Mouse (Mus musculus) intestine, embryonic 15.5 days (tissue): Measurements from ENCODE around the gene Cstb. TPM values are rescaled to one million over a fixed set of nuclear protein-coding genes. Genes with fewer than 3 reads are reported as not detected.

Experiments used
- ATAC-seq: fragments of 200-750 bp; cut with Nextera tagmentation; 2 replicates; pipeline ENCODE4 v1.8.0; 2017; ENCODE audit warnings: moderate TSS enrichment, moderate library complexity
- H3K27ac ChIP-seq: fragments of 300-500 bp; sonication (generic); 2 replicates; pipeline ENCODE4 v1.5.1; 2015; ENCODE audit warnings: mild to moderate bottlenecking, inconsistent platforms
- H3K27me3 ChIP-seq: fragments of 300-500 bp; sonication (generic); replicated peaks from 2 replicates; pipeline ENCODE4 v1.6.1; 2015; ENCODE audit warnings: inconsistent platforms
- H3K36me3 ChIP-seq: fragments of 300-500 bp; sonication (generic); 2 replicates; pipeline ENCODE4 v1.6.1; 2015; ENCODE audit warnings: inconsistent platforms
- H3K4me1 ChIP-seq: fragments of 300-500 bp; sonication (generic); replicated peaks from 2 replicates; pipeline ENCODE4 v1.6.1; 2015; ENCODE audit warnings: inconsistent platforms
- H3K4me2 ChIP-seq: fragments of 300-500 bp; sonication (generic); replicated peaks from 2 replicates; pipeline ENCODE4 v1.6.1; 2015; ENCODE audit warnings: mild to moderate bottlenecking, inconsistent platforms
- H3K4me3 ChIP-seq: fragments of 300-500 bp; sonication (generic); replicated peaks from 2 replicates; pipeline ENCODE4 v1.5.1; 2015; ENCODE audit warnings: inconsistent platforms
- H3K9ac ChIP-seq: fragments of 300-500 bp; sonication (generic); 2 replicates; pipeline ENCODE4 v1.6.1; 2015; ENCODE audit warnings: inconsistent platforms
- H3K9me3 ChIP-seq: fragments of 300-500 bp; sonication (generic); 2 replicates; pipeline ENCODE4 v1.6.1; 2016; ENCODE audit warnings: inconsistent platforms
- WGBS: fragments of 180-500 bp; shearing (Covaris S2); methylation state at CpG from one replicate; pipeline ENCODE4 v1.1.7; 2015; 5-methylcytosine and 5-hydroxymethylcytosine counted together
- polyA plus RNA-seq: library from polyadenylated mRNA; unstranded; fragments of >200 nt; fragmentation: Nextera tagmentation; extraction: Ambion mirVana; gene quantifications from 2 replicates; pipeline ENCODE4 v1.2.1, GENCODE M21; 2015

Cstb gene
- polyA plus RNA-seq, 1 experiment from 2014 or later = 290 TPM

DNA sequence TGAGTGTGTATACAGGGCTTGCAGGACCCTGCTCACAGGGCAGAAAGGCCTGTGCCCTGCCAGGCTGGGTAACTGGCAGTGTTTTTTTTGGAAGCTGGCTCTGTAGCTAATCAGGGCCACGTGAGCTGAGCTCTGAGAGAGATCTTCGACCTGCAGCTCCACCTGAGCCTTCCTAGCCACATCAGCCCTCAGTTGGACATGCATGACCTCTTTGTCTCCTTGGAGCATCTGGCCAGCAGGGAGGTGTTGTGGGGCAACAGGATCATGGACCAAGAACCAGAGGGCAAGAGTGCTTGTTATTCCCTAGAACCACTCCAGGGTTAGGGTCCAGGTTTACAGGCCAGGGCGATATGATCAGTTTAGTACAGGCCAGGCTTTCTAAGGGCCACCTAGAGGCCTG is 21.9 kb downstream of the Cstb start:
- Histone ChIP-seq H3K4me3 (no peak overlapping the region), H3K4me1 (no peaks in the 10 kb centered on the region), H3K9ac (no peak overlapping the region), H3K4me2 (no peak overlapping the region), H3K27ac (no peak overlapping the region), H3K9me3 (no peaks in the 10 kb centered on the region), H3K27me3 (no peaks in the 10 kb centered on the region), H3K36me3 (peaks cover 20% of the 10 kb centered on the region)
- ATAC-seq = no peak
- WGBS = 78% methylated on average over 3 of the region's 3 CpGs

DNA sequence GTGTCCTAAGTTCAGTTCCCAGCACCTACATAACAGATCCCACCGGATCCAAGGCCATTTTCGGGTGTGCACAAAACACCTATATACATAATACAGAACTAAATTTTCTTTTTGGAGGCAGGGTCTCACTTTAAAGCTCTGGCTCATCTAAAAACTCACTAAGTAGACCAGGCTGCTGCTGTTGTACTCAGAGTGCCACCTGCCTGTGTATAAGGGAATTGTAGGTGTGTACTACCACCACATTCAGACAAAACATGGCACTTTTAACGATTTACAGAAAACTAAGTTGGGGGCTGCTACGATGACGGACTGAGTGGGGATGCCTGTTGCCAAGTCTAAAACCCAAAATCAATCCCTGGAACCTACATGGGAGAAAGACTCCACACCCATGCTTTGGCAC is 25.3 kb downstream of the Cstb start:
- no peaks in the 10 kb centered on the region for H3K9me3 ChIP-seq
- H3K4me2 ChIP-seq = no peak overlapping the region
- no peaks in the 10 kb centered on the region for H3K27me3 ChIP-seq
- WGBS = 89% methylated on average over 5 of the region's 5 CpGs
- H3K4me3 ChIP-seq = no peak overlapping the region
- no peak overlapping the region for H3K9ac ChIP-seq
- no peaks in the 10 kb centered on the region for H3K4me1 ChIP-seq
- H3K27ac ChIP-seq = no peak overlapping the region
- ATAC-seq = no peak
- H3K36me3 ChIP-seq = peaks cover 9% of the 10 kb centered on the region; the same call in 1 of the 2 replicates

DNA sequence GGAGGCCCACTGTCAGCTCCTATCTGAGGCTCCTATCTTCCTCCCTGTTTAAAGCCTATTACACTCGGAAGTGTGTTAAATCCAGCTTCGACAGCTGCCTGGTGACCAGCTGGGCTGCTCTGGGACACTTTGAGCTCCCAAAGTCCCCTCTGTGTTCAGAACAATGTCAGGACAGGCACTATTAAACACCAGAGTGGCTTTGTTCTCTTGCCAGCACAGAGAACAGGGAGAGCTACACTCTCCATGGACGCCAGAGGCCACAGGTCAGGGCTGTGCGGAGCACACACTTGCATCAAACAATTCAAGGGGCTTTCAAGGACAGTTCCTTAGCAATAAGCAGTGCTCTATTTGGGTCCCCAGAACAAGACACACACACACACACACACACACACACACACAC is 27.2 kb downstream of the Cstb start:
- 65% methylated on average over 4 of the region's 4 CpGs for WGBS
- Histone ChIP-seq H3K27ac (no peak overlapping the region), H3K36me3 (0 out of 2 replicates have a peak, but pooled peaks cover 3% of the 10 kb centered on the region), H3K4me2 (no peak overlapping the region), H3K4me3 (no peak overlapping the region), H3K4me1 (peaks cover 5% of the 10 kb centered on the region; the same call in 1 of the 2 replicates), H3K9ac (no peak overlapping the region), H3K9me3 (no peaks in the 10 kb centered on the region), H3K27me3 (no peaks in the 10 kb centered on the region)
- ATAC-seq = no peak

DNA sequence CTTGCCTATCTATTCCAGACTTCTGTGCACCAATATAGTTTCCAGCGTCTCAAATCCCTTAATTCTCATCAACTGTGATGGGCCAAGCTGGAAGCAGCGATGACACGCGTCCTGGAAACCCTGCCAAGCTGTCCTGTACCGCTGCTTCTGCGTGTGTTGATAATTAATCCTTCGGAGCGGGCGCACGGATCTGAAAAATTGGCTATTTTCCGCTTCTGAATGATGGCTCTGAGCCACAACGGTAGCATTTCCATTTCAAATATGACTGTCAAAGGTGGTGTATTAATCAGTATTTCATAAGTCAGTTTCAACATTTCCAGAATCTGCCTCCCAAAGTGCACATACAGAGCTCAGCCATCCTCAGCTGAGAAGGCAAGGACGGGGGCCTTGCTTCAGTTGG is 31.2 kb downstream of the Cstb start:
- ATAC-seq = no peak
- peaks cover 26% of the 10 kb centered on the region for H3K4me1 ChIP-seq

DNA sequence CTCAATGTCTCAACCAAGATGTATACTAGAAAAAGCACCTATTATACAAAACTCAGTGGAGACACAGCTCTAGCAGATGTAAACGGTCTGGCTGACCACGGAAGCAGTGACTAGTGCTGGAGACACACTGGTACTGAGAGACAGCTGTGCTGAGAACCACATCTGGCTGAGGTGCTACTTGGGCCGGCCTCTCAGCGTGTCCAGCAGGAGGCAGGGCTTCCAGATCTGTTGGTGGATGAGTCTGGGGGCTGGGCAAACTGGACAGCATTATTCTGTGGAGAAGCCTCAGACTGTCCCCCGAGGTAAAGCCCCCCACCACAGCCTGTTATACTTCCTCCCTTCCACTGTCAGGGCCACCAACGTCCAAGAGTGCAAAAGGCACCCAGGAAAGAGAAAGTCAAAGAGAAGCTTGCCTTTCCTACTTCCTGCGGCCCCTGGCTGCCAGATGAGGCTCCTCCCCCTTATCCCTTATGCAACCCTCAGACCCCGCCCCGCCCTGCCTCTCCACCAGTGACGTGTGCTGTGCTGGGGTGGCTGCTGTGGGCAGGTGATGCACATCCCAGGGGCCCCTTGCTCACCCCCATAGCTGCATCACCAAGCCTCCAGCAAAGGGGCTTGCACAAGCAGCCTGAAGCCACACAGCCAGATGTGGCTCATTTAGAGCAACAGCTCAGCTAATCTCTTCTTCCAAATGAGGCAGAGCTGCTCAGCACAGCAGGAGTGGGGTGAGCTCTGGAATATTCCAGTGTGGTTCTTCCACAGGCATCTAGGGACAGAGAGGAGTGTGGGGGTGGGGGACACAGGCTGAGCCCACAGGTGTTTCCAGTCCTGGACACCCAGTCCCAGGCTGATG is 32.3 kb downstream of the Cstb start:
- Histone ChIP-seq H3K9ac (no peak overlapping the region), H3K4me1 (peaks cover 26% of the 10 kb centered on the region), H3K4me3 (no peak overlapping the region), H3K4me2 (peak overlapping the region; percentile 51), H3K27me3 (no peaks in the 10 kb centered on the region), H3K27ac (peak overlapping the region; percentile 5; the same call in 1 of the 2 replicates), H3K36me3 (no peaks in the 10 kb centered on the region), H3K9me3 (no peaks in the 10 kb centered on the region)
- WGBS = 18% methylated on average over 10 of the region's 10 CpGs
- peak; percentile 77 for ATAC-seq

More for the DNA sequence above, 31.2 kb downstream of the Cstb start:
- 86% methylated on average over 13 of the region's 13 CpGs for WGBS
- Histone ChIP-seq H3K36me3 (no peaks in the 10 kb centered on the region), H3K4me2 (no peak overlapping the region), H3K27ac (no peak overlapping the region), H3K4me3 (no peak overlapping the region), H3K27me3 (no peaks in the 10 kb centered on the region), H3K9ac (no peak overlapping the region), H3K9me3 (no peaks in the 10 kb centered on the region)

DNA sequence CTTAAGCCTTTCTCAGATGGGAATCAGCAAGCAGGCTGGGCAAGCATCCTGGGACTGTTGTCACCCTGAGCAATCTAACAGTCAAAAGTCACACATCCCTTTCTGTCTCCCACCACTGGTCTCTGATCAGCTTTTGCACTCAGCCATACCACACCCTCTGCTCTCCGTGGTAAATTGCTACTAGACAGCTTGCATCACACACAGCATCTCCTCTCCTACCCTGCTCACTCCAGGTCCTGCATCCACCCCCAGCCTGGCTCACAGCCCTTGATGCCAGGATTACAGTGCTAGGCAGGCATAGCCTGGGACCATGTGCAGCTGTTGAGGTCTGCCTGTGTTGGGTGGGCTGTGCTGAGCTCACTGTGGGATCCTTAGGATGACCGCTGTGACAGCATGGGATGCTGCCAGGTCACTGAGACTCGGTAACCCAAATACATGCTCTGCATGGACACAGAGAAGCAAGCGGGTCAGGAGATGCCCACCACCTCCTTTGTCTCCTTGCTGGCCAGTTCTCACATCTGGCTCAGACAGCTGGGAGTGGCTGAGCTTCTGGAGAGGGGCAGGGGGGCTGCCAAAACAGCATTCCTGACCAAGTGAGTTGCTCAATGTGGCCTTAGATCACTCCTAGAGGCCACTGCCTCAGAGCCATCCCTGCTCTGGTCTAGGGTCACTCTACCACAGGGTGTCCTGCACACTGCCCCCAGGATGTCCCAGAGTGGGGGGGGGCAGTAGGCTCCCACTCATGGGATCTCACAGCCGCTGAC is 33.1 kb downstream of the Cstb start:
- WGBS = 76% methylated on average over 5 of the region's 5 CpGs
- peak overlapping the region; percentile 5; the same call in 1 of the 2 replicates for H3K27ac ChIP-seq

DNA sequence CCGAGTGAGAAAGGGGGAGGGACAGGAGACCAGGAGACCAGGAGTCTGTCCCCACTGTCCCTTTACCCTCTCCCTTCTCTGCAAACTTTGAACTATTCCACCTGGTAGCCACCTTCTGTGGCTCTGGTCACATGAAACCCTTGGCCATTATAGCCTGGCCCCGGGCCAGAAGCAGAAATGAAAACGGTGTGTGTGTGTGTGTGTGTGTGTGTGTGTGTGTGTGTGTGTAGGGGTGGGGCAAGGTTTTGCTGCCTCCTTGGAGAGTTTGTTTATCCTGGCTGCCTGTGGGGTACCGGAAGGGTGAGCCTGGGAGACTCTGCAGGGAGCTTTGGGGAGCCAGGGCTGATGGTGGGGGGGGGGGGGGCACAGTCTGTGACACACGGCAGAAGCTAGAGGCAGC is 35.0 kb downstream of the Cstb start:
- Histone ChIP-seq H3K4me3 (no peak overlapping the region), H3K9me3 (no peaks in the 10 kb centered on the region), H3K4me1 (peaks cover 29% of the 10 kb centered on the region), H3K4me2 (no peak overlapping the region), H3K27me3 (no peaks in the 10 kb centered on the region), H3K27ac (0 out of 2 replicates have a peak overlapping the region, but pooled peaks have one; percentile 3), H3K9ac (no peak overlapping the region), H3K36me3 (no peaks in the 10 kb centered on the region)
- 18% methylated on average over 5 of the region's 5 CpGs for WGBS
- no peak for ATAC-seq

More for the DNA sequence above, 33.1 kb downstream of the Cstb start:
- no peak overlapping the region for H3K4me2 ChIP-seq
- H3K27me3 ChIP-seq = no peaks in the 10 kb centered on the region
- H3K4me3 ChIP-seq = no peak overlapping the region
- ATAC-seq = no peak
- no peaks in the 10 kb centered on the region for H3K36me3 ChIP-seq
- no peak overlapping the region for H3K9ac ChIP-seq
- H3K9me3 ChIP-seq = no peaks in the 10 kb centered on the region
- H3K4me1 ChIP-seq = peaks cover 26% of the 10 kb centered on the region

DNA sequence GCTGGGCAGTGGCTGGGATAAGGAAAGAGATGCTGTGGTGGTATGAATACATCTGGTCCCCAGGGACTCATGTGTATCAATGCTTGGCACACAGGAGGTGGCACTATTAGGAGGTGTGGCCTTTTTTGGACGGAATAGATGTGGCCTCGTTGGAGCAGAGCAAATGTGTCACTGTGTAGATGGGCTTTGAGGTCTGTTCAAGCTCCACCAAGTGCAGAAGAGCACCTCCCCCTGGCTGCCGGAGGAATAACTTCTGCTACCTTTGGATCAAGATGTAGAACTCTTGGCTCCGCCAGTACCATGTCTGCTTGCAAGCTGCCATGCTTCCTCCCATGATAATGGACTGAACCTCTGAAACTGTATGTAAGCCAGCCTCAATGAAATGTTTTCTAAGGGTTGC is 36.3 kb downstream of the Cstb start:
- H3K27me3 ChIP-seq = no peaks in the 10 kb centered on the region
- H3K27ac ChIP-seq = no peak overlapping the region
- no peak for ATAC-seq
- no peaks in the 10 kb centered on the region for H3K9me3 ChIP-seq
- H3K4me2 ChIP-seq = no peak overlapping the region
- peaks cover 29% of the 10 kb centered on the region for H3K4me1 ChIP-seq
- H3K36me3 ChIP-seq = no peaks in the 10 kb centered on the region
- WGBS = 73% methylated on average over 4 of the region's 4 CpGs
- no peak overlapping the region for H3K9ac ChIP-seq
- no peak overlapping the region for H3K4me3 ChIP-seq

DNA sequence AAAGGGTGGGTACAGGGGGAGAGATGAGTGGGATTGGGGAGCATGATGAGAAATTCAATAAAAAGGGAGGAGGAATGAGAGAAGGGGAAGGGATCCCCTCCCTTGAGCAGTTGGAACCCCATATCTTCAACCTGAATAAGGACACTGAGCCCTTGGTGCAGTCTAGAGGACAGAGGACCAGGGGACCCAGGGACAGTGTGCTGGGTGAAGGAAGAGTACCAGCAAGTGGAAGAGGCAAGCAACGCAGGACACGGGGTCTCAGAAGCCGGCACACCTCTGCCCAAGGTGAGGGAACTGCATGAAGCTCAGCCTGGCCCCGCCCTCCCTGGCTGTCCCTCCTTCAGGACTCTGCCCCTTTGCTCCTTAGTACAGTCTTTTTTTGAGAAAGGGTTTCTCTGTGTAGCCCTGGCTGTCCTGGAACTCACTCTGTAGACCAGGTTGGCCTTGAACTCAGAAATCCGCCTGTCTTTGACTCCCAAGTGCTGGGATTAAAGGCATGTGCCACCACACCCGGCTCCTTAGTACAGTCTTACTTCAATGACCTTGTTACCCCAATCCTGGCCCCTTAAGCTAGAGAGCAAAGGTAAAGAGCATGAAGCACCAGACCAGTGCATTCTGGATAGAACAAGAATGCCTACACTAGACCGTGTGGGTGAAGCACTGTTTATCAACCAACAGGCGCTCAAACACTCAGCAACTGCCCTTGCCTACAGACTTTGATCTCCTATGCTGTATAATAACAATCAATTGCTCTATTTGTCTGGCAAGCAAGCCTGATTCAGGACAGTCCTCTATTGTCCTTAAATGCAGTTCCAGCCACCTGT is 37.7 kb downstream of the Cstb start:
- peak overlapping the region; percentile 72 for H3K4me3 ChIP-seq

DNA sequence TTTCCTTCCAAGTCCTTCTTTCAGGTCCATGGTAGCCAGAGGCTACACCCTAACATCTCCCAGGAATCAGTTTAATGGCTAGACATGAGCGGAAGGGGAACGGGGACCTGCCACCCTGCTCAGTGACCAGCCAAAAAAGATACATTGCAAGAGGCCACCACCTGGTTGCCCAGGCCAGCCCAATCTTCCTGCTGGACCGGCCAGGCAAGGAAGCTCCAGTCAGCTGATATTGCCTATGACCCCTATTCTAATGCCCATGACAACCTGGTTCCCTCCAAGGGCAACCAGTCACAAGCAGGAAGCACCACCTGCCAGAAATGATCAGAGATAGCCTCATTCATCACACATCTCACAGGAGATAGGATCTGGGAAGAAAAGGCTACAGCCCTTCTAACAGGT is 38.3 kb downstream of the Cstb start:
- WGBS = 73% methylated on average over 3 of the region's 3 CpGs
- H3K4me2 ChIP-seq = peak overlapping the region; percentile 95
- H3K4me3 ChIP-seq = peak overlapping the region; percentile 72
- no peaks in the 10 kb centered on the region for H3K27me3 ChIP-seq
- no peaks in the 10 kb centered on the region for H3K9me3 ChIP-seq
- H3K9ac ChIP-seq = peak overlapping the region; percentile 66
- peak overlapping the region; percentile 64 for H3K27ac ChIP-seq
- H3K36me3 ChIP-seq = no peaks in the 10 kb centered on the region
- peaks cover 13% of the 10 kb centered on the region for H3K4me1 ChIP-seq
- ATAC-seq = 0 out of 2 replicates have a peak, but pooled peaks have one; percentile 0

More for the DNA sequence above, 37.7 kb downstream of the Cstb start:
- H3K9me3 ChIP-seq = no peaks in the 10 kb centered on the region
- peak; percentile 57 for ATAC-seq
- H3K9ac ChIP-seq = no peak overlapping the region
- peaks cover 18% of the 10 kb centered on the region for H3K4me1 ChIP-seq
- peak overlapping the region; percentile 95 for H3K4me2 ChIP-seq
- H3K27ac ChIP-seq = peak overlapping the region; percentile 64
- no peaks in the 10 kb centered on the region for H3K27me3 ChIP-seq
- 52% methylated on average over 8 of the region's 8 CpGs for WGBS
- no peaks in the 10 kb centered on the region for H3K36me3 ChIP-seq

DNA sequence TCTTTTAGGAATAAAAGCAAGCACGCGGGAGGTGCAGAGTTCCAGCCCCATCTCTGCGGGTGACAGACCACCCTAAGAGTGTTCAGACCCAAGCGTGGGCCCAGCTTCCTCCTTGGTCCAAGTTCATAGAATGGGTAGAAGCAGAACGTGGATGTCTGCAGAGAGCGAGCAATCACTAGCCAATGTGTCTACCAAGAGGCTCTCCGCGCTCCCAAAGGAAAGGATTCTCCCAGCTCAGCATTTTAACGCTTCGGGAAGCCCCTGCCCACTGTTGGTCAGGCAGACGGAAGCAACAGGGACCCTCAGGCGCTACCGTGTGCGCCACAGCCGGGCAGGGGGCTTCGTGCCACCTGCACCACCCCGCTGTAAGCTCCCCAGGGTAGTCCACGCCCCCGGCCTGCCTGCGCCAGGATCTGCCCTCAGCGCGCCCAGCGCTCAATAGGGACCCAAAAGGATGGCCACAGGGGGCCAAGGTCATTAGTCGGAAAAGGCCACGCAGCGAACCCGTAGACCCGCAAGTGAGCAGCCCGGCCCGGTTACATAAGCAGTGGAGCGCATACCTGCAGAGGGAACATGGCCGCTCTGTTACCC is 38.8 kb downstream of the Cstb start:
- H3K4me3 ChIP-seq = peak overlapping the region; percentile 72
- WGBS = 3% methylated on average over 32 of the region's 32 CpGs
- H3K9ac ChIP-seq = peak overlapping the region; percentile 66
- peak overlapping the region; percentile 64; the same call in 1 of the 2 replicates for H3K27ac ChIP-seq
- no peaks in the 10 kb centered on the region for H3K9me3 ChIP-seq
- ATAC-seq = peak; percentile 24
- H3K36me3 ChIP-seq = no peaks in the 10 kb centered on the region
- H3K4me2 ChIP-seq = peak overlapping the region; percentile 95
- H3K4me1 ChIP-seq = peaks cover 11% of the 10 kb centered on the region
- H3K27me3 ChIP-seq = no peaks in the 10 kb centered on the region
